Mouse (Mus musculus): ENCODE results near the gene Tmem205. TPM values are rescaled to one million over a fixed set of nuclear protein-coding genes. Genes with fewer than 3 reads are reported as not detected.

The Tmem205 gene
- total RNA-seq (2017), result 1.1 to 5.0 TPM (median 4.0 TPM) in 3 replicates

GRCm38 (mm10) chr9:21927208-21927753, at the start of gene Tmem205, which contains the start of gene Ccdc159:
Gene Tmem205 (minus strand): TSS chr9:21927556.
Gene Ccdc159 (plus strand): TSS chr9:21927471.
- peak; percentile 77 for ATAC-seq (replicated peaks; ENCODE audit: insufficient number of reproducible peaks, low FRiP score, low TSS enrichment, poor library complexity, severe bottlenecking)

GRCm38 (mm10) chr9:21976626-21977175, 49.3 kb upstream of the Tmem205 start:
- ATAC-seq (replicated peaks; ENCODE audit: insufficient number of reproducible peaks, low FRiP score, low TSS enrichment, poor library complexity, severe bottlenecking), result no peak

- no peak for ATAC-seq (replicated peaks; ENCODE audit: insufficient number of reproducible peaks, low FRiP score, low TSS enrichment, poor library complexity, severe bottlenecking)
These were observed 41.9 kb upstream of the Tmem205 start for GRCm38 (mm10) chr9:21969304-21969703.

GRCm38 (mm10) chr9:21968883-21969282, 41.5 kb upstream of the Tmem205 start:
- no peak for ATAC-seq (replicated peaks; ENCODE audit: insufficient number of reproducible peaks, low FRiP score, low TSS enrichment, poor library complexity, severe bottlenecking)

GRCm38 (mm10) chr9:21963417-21963816, 36.1 kb upstream of the Tmem205 start, which contains the start of gene Epor:
Gene Epor (minus strand): TSS chr9:21963506.
- no peak for ATAC-seq (replicated peaks; ENCODE audit: insufficient number of reproducible peaks, low FRiP score, low TSS enrichment, poor library complexity, severe bottlenecking)

- no peak for ATAC-seq (replicated peaks; ENCODE audit: insufficient number of reproducible peaks, low FRiP score, low TSS enrichment, poor library complexity, severe bottlenecking)
These were observed 35.2 kb upstream of the Tmem205 start for GRCm38 (mm10) chr9:21962416-21963059.

GRCm38 (mm10) chr9:21962010-21962409, 34.7 kb upstream of the Tmem205 start:
- no peak for ATAC-seq (replicated peaks; ENCODE audit: insufficient number of reproducible peaks, low FRiP score, low TSS enrichment, poor library complexity, severe bottlenecking)

GRCm38 (mm10) chr9:21961366-21961980, 34.1 kb upstream of the Tmem205 start:
- ATAC-seq (replicated peaks; ENCODE audit: insufficient number of reproducible peaks, low FRiP score, low TSS enrichment, poor library complexity, severe bottlenecking), result no peak

- ATAC-seq (replicated peaks; ENCODE audit: insufficient number of reproducible peaks, low FRiP score, low TSS enrichment, poor library complexity, severe bottlenecking), result no peak
These were observed 33.3 kb upstream of the Tmem205 start for GRCm38 (mm10) chr9:21960558-21961208.

GRCm38 (mm10) chr9:21960135-21960534, 32.8 kb upstream of the Tmem205 start:
- ATAC-seq (replicated peaks; ENCODE audit: insufficient number of reproducible peaks, low FRiP score, low TSS enrichment, poor library complexity, severe bottlenecking), result no peak

- ATAC-seq (replicated peaks; ENCODE audit: insufficient number of reproducible peaks, low FRiP score, low TSS enrichment, poor library complexity, severe bottlenecking), result no peak
These were observed 31.9 kb upstream of the Tmem205 start for GRCm38 (mm10) chr9:21959244-21959643.

GRCm38 (mm10) chr9:21958372-21958771, 31.0 kb upstream of the Tmem205 start:
- ATAC-seq (replicated peaks; ENCODE audit: insufficient number of reproducible peaks, low FRiP score, low TSS enrichment, poor library complexity, severe bottlenecking), result no peak

- peak; percentile 94 for ATAC-seq (replicated peaks; ENCODE audit: insufficient number of reproducible peaks, low FRiP score, low TSS enrichment, poor library complexity, severe bottlenecking)
These were observed 28.4 kb upstream of the Tmem205 start, which contains the start of gene Swsap1 for GRCm38 (mm10) chr9:21955570-21956281. Gene Swsap1 (plus strand): TSS chr9:21955755.

GRCm38 (mm10) chr9:21955225-21955569, 27.8 kb upstream of the Tmem205 start:
- no peak for ATAC-seq (replicated peaks; ENCODE audit: insufficient number of reproducible peaks, low FRiP score, low TSS enrichment, poor library complexity, severe bottlenecking)

- no peak for ATAC-seq (replicated peaks; ENCODE audit: insufficient number of reproducible peaks, low FRiP score, low TSS enrichment, poor library complexity, severe bottlenecking)
These were observed 27.3 kb upstream of the Tmem205 start for GRCm38 (mm10) chr9:21954635-21955034.

GRCm38 (mm10) chr9:21953600-21953999, 26.2 kb upstream of the Tmem205 start:
- ATAC-seq (replicated peaks; ENCODE audit: insufficient number of reproducible peaks, low FRiP score, low TSS enrichment, poor library complexity, severe bottlenecking), result no peak

GRCm38 (mm10) chr9:21951977-21952376, 24.6 kb upstream of the Tmem205 start:
- ATAC-seq (replicated peaks; ENCODE audit: insufficient number of reproducible peaks, low FRiP score, low TSS enrichment, poor library complexity, severe bottlenecking), result no peak

GRCm38 (mm10) chr9:21950322-21950721, 23.0 kb upstream of the Tmem205 start:
- 0 out of 2 replicates have a peak, but pooled peaks have one; percentile 25 for ATAC-seq (replicated peaks; ENCODE audit: insufficient number of reproducible peaks, low FRiP score, low TSS enrichment, poor library complexity, severe bottlenecking)

GRCm38 (mm10) chr9:21948790-21949189, 21.4 kb upstream of the Tmem205 start:
- no peak for ATAC-seq (replicated peaks; ENCODE audit: insufficient number of reproducible peaks, low FRiP score, low TSS enrichment, poor library complexity, severe bottlenecking)
